Mouse (Mus musculus) heart, embryonic 15.5 days (tissue): ENCODE results near the gene Sgms2. TPM values are rescaled to one million over a fixed set of nuclear protein-coding genes. Genes with fewer than 3 reads are reported as not detected.

ENCODE experiments used
- ATAC-seq: fragments of 200-750 bp; cut with Nextera tagmentation; replicated peaks from 2 replicates; pipeline ENCODE4 v1.8.0; 2017; ENCODE audit warnings: low read depth, moderate TSS enrichment; ENCODE audit not compliant: insufficient number of reproducible peaks, insufficient read depth, low FRiP score
- H3K27ac ChIP-seq: fragments of 300-500 bp; sonication (generic); 2 replicates; pipeline ENCODE4 v1.5.1; 2015; ENCODE audit warnings: mild to moderate bottlenecking, inconsistent platforms
- H3K27me3 ChIP-seq: fragments of 300-500 bp; sonication (generic); 2 replicates; pipeline ENCODE4 v1.6.1; 2015; ENCODE audit warnings: inconsistent platforms
- H3K36me3 ChIP-seq: fragments of 300-500 bp; sonication (generic); 2 replicates; pipeline ENCODE4 v1.6.1; 2015; ENCODE audit warnings: mild to moderate bottlenecking, inconsistent platforms
- H3K4me1 ChIP-seq: fragments of 300-500 bp; sonication (generic); replicated peaks from 2 replicates; pipeline ENCODE4 v1.6.1; 2015; ENCODE audit warnings: inconsistent platforms
- H3K4me2 ChIP-seq: fragments of 300-500 bp; sonication (generic); 2 replicates; pipeline ENCODE4 v1.6.1; 2015; ENCODE audit warnings: inconsistent platforms, mild to moderate bottlenecking, moderate library complexity
- H3K4me3 ChIP-seq: fragments of 300-500 bp; sonication (generic); 2 replicates; pipeline ENCODE4 v1.5.1; 2015; ENCODE audit warnings: mild to moderate bottlenecking, inconsistent platforms
- H3K9ac ChIP-seq: fragments of 300-500 bp; sonication (generic); 2 replicates; pipeline ENCODE4 v1.6.1; 2015; ENCODE audit warnings: mild to moderate bottlenecking, inconsistent platforms
- H3K9me3 ChIP-seq: fragments of 300-500 bp; sonication (generic); replicated peaks from 2 replicates; pipeline ENCODE4 v1.6.1; 2016; ENCODE audit warnings: inconsistent platforms
- WGBS: fragments of 180-500 bp; shearing (Covaris S2); methylation state at CpG from one replicate; pipeline ENCODE4 v1.1.7; 2015; ENCODE audit warnings: mixed read lengths; 5-methylcytosine and 5-hydroxymethylcytosine counted together
- polyA plus RNA-seq: library from polyadenylated mRNA; unstranded; fragments of >200 nt; fragmentation: Nextera tagmentation; extraction: Ambion mirVana; gene quantifications from 2 replicates; pipeline ENCODE4 v1.2.1, GENCODE M21; 2015

Sgms2 gene
- polyA plus RNA-seq, 1 experiment from 2014 or later, result 1.8 TPM

DNA sequence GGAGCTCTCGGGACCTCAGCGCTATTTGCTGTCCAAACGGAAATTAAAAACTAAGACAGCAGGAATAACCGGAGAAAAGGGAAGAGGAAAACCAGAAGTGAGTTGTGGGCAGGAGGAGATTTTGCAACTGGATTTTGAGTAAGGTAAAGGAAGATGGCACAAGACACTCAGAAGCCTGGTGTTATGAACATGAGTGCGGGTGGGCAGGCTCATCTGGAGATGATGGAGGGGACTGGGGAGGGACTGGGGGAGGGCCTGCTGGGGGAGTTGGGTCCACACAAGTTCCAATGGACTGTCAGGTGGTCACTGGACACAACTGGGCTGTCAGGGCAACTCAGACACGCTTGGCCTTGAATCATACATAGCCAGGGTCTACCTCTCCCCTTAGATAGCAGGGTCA is 24.8 kb downstream of the Sgms2 start:
- Histone ChIP-seq H3K4me2 (no peak overlapping the region), H3K9me3 (no peaks in the 10 kb centered on the region), H3K27ac (no peak overlapping the region), H3K4me1 (no peaks in the 10 kb centered on the region), H3K4me3 (no peak overlapping the region), H3K27me3 (no peaks in the 10 kb centered on the region), H3K36me3 (no peaks in the 10 kb centered on the region), H3K9ac (no peak overlapping the region)
- WGBS, result 85% methylated on average over 6 of the region's 6 CpGs
- ATAC-seq, result no peak

DNA sequence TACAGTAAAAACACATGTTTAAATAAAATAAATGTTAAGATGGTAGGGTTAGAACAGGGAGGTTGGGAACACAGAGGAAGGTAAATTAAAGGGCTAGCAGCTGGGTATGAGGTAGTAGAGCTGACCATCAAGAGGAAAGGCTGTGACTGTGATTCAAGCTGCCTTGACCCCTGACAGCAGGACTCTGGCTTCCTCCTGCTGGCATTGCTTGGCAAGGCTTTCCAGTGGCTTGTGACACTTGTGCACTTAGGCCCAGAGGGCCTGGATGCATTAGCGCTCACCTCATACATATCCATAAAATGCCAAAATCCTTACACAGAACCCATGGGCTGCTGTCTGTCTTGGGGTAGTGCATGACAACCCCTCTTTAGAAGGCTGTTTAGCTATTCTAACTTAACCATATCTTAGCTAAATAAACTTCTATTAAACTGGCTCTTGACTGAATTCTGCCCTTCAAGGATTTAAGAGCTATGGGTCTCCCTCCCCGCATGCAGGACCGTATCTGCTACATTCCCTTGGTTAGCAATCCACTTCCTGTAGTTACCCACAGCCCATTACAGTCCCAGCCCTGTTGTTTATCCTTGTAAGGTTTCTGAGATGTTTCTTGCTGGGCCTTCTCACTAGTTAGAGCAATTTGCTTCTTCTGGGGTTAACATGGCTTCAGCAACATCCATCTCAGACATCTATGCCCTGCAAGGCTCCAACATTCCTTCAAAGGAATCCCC is 25.5 kb downstream of the Sgms2 start:
- Histone ChIP-seq H3K4me2 (no peak overlapping the region), H3K4me1 (no peaks in the 10 kb centered on the region), H3K27me3 (no peaks in the 10 kb centered on the region), H3K9me3 (no peaks in the 10 kb centered on the region), H3K9ac (no peak overlapping the region), H3K27ac (no peak overlapping the region), H3K4me3 (no peak overlapping the region), H3K36me3 (no peaks in the 10 kb centered on the region)
- 69% methylated on average over 3 of the region's 3 CpGs for WGBS
- no peak for ATAC-seq

GRCm38 (mm10) chr3:131372996-131373395 is 118.2 kb downstream of the Sgms2 start:
- no peak for ATAC-seq
- WGBS, result 65% methylated on average over 7 of the region's 7 CpGs
- H3K4me2 ChIP-seq, result no peak overlapping the region
- no peak overlapping the region for H3K4me3 ChIP-seq
- H3K4me1 ChIP-seq, result no peaks in the 10 kb centered on the region
- no peak overlapping the region for H3K27ac ChIP-seq
- no peak overlapping the region for H3K9ac ChIP-seq
- H3K9me3 ChIP-seq, result no peaks in the 10 kb centered on the region
- H3K36me3 ChIP-seq, result no peaks in the 10 kb centered on the region
- no peaks in the 10 kb centered on the region for H3K27me3 ChIP-seq

GRCm38 (mm10) chr3:131368678-131369077 is 122.5 kb downstream of the Sgms2 start:
- H3K9me3 ChIP-seq, result no peaks in the 10 kb centered on the region
- H3K4me1 ChIP-seq, result peaks cover 9% of the 10 kb centered on the region
- H3K27ac ChIP-seq, result no peak overlapping the region
- WGBS, result 87% methylated on average over 8 of the region's 8 CpGs
- no peaks in the 10 kb centered on the region for H3K36me3 ChIP-seq
- no peak overlapping the region for H3K4me2 ChIP-seq
- H3K4me3 ChIP-seq, result no peak overlapping the region
- H3K9ac ChIP-seq, result no peak overlapping the region
- ATAC-seq, result no peak
- no peaks in the 10 kb centered on the region for H3K27me3 ChIP-seq

- Histone ChIP-seq H3K4me1 (peaks cover 9% of the 10 kb centered on the region), H3K4me3 (no peak overlapping the region), H3K36me3 (no peaks in the 10 kb centered on the region), H3K9me3 (no peaks in the 10 kb centered on the region), H3K27ac (no peak overlapping the region), H3K27me3 (no peaks in the 10 kb centered on the region), H3K9ac (no peak overlapping the region), H3K4me2 (no peak overlapping the region)
- 77% methylated on average over 4 of the region's 4 CpGs for WGBS
- no peak for ATAC-seq
These were observed 123.8 kb downstream of the Sgms2 start for GRCm38 (mm10) chr3:131367452-131367851.

- WGBS, result 51% methylated on average over 23 of the region's 23 CpGs
- Histone ChIP-seq H3K4me2 (peak overlapping the region; percentile 24), H3K9me3 (no peaks in the 10 kb centered on the region), H3K4me1 (peaks cover 9% of the 10 kb centered on the region), H3K27me3 (no peaks in the 10 kb centered on the region), H3K27ac (no peak overlapping the region), H3K36me3 (no peaks in the 10 kb centered on the region), H3K9ac (no peak overlapping the region), H3K4me3 (no peak overlapping the region)
- no peak for ATAC-seq
These were observed 126.4 kb downstream of the Sgms2 start for GRCm38 (mm10) chr3:131364632-131365446.

DNA sequence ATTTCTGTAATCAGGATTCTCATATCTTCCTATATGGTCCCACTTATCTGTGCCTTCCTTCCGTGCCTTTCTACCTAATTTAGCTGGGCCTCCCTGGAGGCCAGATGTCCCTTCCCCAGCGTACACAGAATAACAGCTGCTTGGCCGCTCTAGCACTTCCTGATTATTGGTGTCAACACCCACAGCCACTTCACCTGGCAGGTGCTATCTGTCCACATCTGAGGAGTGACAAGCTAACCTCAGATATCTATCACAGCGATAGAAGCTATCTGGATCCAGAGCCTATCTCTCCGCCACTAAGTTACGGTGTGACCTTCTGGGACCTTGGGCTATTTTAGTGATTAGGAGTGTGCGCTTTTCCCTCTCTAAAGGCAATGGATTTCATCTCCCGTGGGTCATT is 127.0 kb downstream of the Sgms2 start:
- Histone ChIP-seq H3K4me3 (no peak overlapping the region), H3K27me3 (no peaks in the 10 kb centered on the region), H3K4me1 (peaks cover 9% of the 10 kb centered on the region), H3K4me2 (peak overlapping the region; percentile 24), H3K9me3 (no peaks in the 10 kb centered on the region), H3K27ac (no peak overlapping the region), H3K36me3 (no peaks in the 10 kb centered on the region), H3K9ac (no peak overlapping the region)
- no peak for ATAC-seq
- 26% methylated on average over 8 of the region's 8 CpGs for WGBS

GRCm38 (mm10) chr3:131363602-131364001 is 127.6 kb downstream of the Sgms2 start:
- Histone ChIP-seq H3K4me3 (no peak overlapping the region), H3K36me3 (no peaks in the 10 kb centered on the region), H3K27ac (no peak overlapping the region), H3K27me3 (no peaks in the 10 kb centered on the region), H3K4me2 (no peak overlapping the region), H3K4me1 (peaks cover 9% of the 10 kb centered on the region), H3K9ac (no peak overlapping the region), H3K9me3 (no peaks in the 10 kb centered on the region)
- no peak for ATAC-seq
- 77% methylated on average over 14 of the region's 14 CpGs for WGBS

DNA sequence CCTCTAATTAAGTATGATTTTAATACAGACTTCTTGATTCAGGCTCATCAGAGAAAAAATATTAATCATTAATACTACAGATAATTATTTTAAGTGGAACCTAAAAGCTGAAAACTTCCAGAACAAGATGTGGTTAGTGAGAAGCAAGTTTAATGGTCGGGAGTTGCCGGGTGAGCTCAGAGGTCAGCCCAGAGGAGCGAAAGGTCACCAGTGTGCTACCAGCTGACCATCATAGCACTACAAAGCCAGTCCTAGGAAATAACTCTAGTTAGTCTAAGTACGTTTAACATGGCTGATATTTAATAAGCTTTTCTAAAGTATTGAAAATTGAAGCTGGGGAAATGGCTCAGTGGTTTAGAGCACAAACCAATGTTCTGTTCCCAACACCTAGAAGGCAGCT is 129.3 kb downstream of the Sgms2 start:
- no peaks in the 10 kb centered on the region for H3K9me3 ChIP-seq
- no peak for ATAC-seq
- H3K4me2 ChIP-seq, result no peak overlapping the region
- H3K4me1 ChIP-seq, result peaks cover 9% of the 10 kb centered on the region
- no peak overlapping the region for H3K4me3 ChIP-seq
- no peak overlapping the region for H3K27ac ChIP-seq
- WGBS, result 84% methylated on average over 4 of the region's 4 CpGs
- no peaks in the 10 kb centered on the region for H3K36me3 ChIP-seq
- H3K27me3 ChIP-seq, result no peaks in the 10 kb centered on the region
- H3K9ac ChIP-seq, result no peak overlapping the region

DNA sequence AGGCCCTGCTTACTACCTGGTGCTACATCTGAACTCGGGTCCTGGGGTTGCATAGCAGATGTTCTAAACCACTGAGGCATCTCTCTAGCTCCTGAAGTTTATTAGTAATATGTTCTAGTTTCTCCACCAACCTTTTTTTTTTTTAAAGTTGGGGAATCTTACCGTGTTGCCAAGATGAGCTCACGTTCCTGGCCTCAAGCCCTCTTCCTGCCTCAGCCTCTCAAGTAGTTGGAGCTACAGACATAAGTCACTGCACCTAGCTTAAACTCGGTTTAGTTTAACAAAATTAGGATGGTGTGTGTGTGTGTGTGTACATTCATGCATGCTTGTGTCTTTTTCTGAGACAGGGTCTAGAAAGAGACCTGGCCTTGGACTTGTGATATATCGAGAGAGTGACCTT is 132.2 kb downstream of the Sgms2 start:
- ATAC-seq, result no peak
- H3K9ac ChIP-seq, result no peak overlapping the region
- H3K4me1 ChIP-seq, result peaks cover under 1% of the 10 kb centered on the region
- no peaks in the 10 kb centered on the region for H3K27me3 ChIP-seq
- WGBS, result 73% methylated on average over 5 of the region's 5 CpGs
- no peak overlapping the region for H3K27ac ChIP-seq
- H3K4me2 ChIP-seq, result no peak overlapping the region
- no peaks in the 10 kb centered on the region for H3K36me3 ChIP-seq
- H3K9me3 ChIP-seq, result no peaks in the 10 kb centered on the region
- no peak overlapping the region for H3K4me3 ChIP-seq

GRCm38 (mm10) chr3:131358205-131358604 is 133.0 kb downstream of the Sgms2 start:
- Histone ChIP-seq H3K9me3 (no peaks in the 10 kb centered on the region), H3K27ac (no peak overlapping the region), H3K36me3 (no peaks in the 10 kb centered on the region), H3K27me3 (no peaks in the 10 kb centered on the region), H3K9ac (no peak overlapping the region), H3K4me1 (no peaks in the 10 kb centered on the region), H3K4me2 (no peak overlapping the region), H3K4me3 (no peak overlapping the region)
- no peak for ATAC-seq
- 61% methylated on average over 5 of the region's 5 CpGs for WGBS

- Histone ChIP-seq H3K9ac (no peak overlapping the region), H3K27ac (no peak overlapping the region), H3K27me3 (no peaks in the 10 kb centered on the region), H3K4me2 (no peak overlapping the region), H3K36me3 (no peaks in the 10 kb centered on the region), H3K4me1 (no peaks in the 10 kb centered on the region), H3K4me3 (no peak overlapping the region), H3K9me3 (no peaks in the 10 kb centered on the region)
- 72% methylated on average over 3 of the region's 3 CpGs for WGBS
- ATAC-seq, result no peak
These were observed 133.6 kb downstream of the Sgms2 start for GRCm38 (mm10) chr3:131357643-131358042.
